Mouse (Mus musculus) limb, embryonic 12.5 days (tissue): Measurements from ENCODE around the gene Tlr12. TPM values are rescaled to one million over a fixed set of nuclear protein-coding genes. Genes with fewer than 3 reads are reported as not detected.
A peak's percentile ranks its signal among the peaks of the same experiment; 100 is the strongest.
"Not testable (repeated sequence)": the region's sequence is repeated elsewhere in the genome, so short reads cannot be mapped to it uniquely, and the experiment has no call there.

Source experiments
- ATAC-seq: fragments of 200-750 bp; cut with Nextera tagmentation; 2 replicates; pipeline ENCODE4 v1.8.0; 2017; ENCODE audit warnings: low read depth, moderate TSS enrichment; ENCODE audit not compliant: insufficient number of reproducible peaks, insufficient read depth, low FRiP score, low TSS enrichment
- H3K27ac ChIP-seq: fragments of 300-500 bp; sonication (generic); 2 replicates; pipeline ENCODE4 v1.5.1; 2016; ENCODE audit warnings: mild to moderate bottlenecking, moderate library complexity
- H3K27me3 ChIP-seq: fragments of 300-500 bp; sonication (generic); 2 replicates; pipeline ENCODE4 v1.6.1; 2016; ENCODE audit warnings: mild to moderate bottlenecking, moderate library complexity
- H3K36me3 ChIP-seq: fragments of 300-500 bp; sonication (generic); 2 replicates; pipeline ENCODE4 v1.6.1; 2016; ENCODE audit warnings: mild to moderate bottlenecking, moderate library complexity
- H3K4me1 ChIP-seq: fragments of 300-500 bp; sonication (generic); replicated peaks from 2 replicates; pipeline ENCODE4 v1.6.1; 2016
- H3K4me2 ChIP-seq: fragments of 300-500 bp; sonication (generic); 2 replicates; pipeline ENCODE4 v1.6.1; 2016; ENCODE audit warnings: mild to moderate bottlenecking, moderate library complexity
- H3K4me3 ChIP-seq: fragments of 300-500 bp; sonication (generic); replicated peaks from 2 replicates; pipeline ENCODE4 v1.5.1; 2016; ENCODE audit warnings: mild to moderate bottlenecking
- H3K9ac ChIP-seq: fragments of 300-500 bp; sonication (generic); replicated peaks from 2 replicates; pipeline ENCODE4 v1.6.1; 2016; ENCODE audit warnings: mild to moderate bottlenecking, moderate library complexity
- H3K9me3 ChIP-seq: fragments of 300-500 bp; sonication (generic); 2 replicates; pipeline ENCODE4 v1.6.1; 2016; ENCODE audit warnings: mild to moderate bottlenecking, moderate library complexity
- WGBS: fragments of 180-500 bp; shearing (Covaris S2); methylation state at CpG from one replicate; pipeline ENCODE4 v1.1.7; 2016; 5-methylcytosine and 5-hydroxymethylcytosine counted together
- polyA plus RNA-seq: library from polyadenylated mRNA; unstranded; fragments of >200 nt; fragmentation: Nextera tagmentation; extraction: Ambion mirVana; gene quantifications from 2 replicates; pipeline ENCODE4 v1.2.1, GENCODE M21; 2016

Tlr12 gene
- polyA plus RNA-seq, 1 experiment from 2014 or later: 1.2 TPM

DNA sequence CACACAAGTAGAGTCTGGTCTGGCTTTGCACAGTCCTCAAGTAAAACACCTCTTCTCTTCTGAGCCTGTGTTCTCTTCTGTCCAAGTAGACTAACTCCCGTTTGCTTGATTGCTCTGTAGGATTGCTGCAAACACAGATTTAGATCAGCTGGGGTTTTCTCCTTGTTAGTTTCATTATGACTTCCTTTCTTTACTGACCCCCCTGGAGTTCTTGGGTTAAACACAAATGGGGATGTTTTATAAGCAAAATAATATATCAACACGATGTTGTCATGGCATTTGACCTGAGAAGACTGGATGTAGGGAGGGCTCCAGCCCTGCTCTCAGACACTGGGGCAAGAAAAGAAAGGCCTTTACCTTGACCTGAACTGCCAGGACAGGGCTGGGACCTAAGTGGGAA lies 544 bp upstream of the Tlr12 start:
- H3K36me3 ChIP-seq: no peaks in the 10 kb centered on the region
- no peaks in the 10 kb centered on the region; the same call in 1 of the 2 replicates for H3K9me3 ChIP-seq
- peaks cover 24% of the 10 kb centered on the region for H3K4me1 ChIP-seq
- no peak overlapping the region for H3K4me2 ChIP-seq
- H3K4me3 ChIP-seq: no peak overlapping the region
- no peak for ATAC-seq
- no peak overlapping the region for H3K9ac ChIP-seq
- H3K27ac ChIP-seq: peak overlapping the region; percentile 71
- 23% methylated on average over 2 of the region's 2 CpGs for WGBS
- H3K27me3 ChIP-seq: peaks cover 6% of the 10 kb centered on the region

GRCm38 (mm10) chr4:128617363-128618120 lies 877 bp downstream of the Tlr12 start:
- H3K27ac ChIP-seq: no peak overlapping the region; the same call in 1 of the 2 replicates
- H3K36me3 ChIP-seq: no peaks in the 10 kb centered on the region
- H3K27me3 ChIP-seq: peaks cover 6% of the 10 kb centered on the region
- no peak overlapping the region for H3K4me3 ChIP-seq
- peaks cover 24% of the 10 kb centered on the region for H3K4me1 ChIP-seq
- WGBS: 77% methylated on average over 17 of the region's 17 CpGs
- H3K9ac ChIP-seq: no peak overlapping the region
- no peak overlapping the region for H3K4me2 ChIP-seq
- H3K9me3 ChIP-seq: no peaks in the 10 kb centered on the region
- no peak for ATAC-seq

DNA sequence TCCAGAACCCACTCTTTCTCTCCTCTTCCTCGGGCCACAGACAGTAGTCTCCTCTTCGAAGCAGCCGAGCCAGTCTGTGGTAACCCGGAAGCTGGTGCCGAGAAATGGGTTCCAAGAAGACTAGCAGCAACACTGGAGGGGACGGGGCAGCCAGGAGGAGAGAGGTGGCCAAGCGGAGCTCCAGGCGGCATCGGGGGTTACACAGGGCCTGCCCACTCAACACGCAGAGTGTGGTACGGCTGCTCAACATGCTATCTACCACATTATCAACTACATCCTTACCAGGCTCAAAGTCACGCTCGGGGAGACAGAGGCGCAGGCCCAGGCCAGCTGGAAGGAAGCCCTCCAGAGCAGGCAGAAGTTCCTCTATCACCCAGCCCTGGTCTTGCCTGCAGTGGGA lies 2.7 kb downstream of the Tlr12 start:
- Histone ChIP-seq H3K36me3 (no peaks in the 10 kb centered on the region), H3K9ac (no peak overlapping the region), H3K4me1 (peaks cover 25% of the 10 kb centered on the region), H3K9me3 (no peaks in the 10 kb centered on the region), H3K27me3 (peaks cover 6% of the 10 kb centered on the region), H3K4me2 (no peak overlapping the region), H3K27ac (no peak overlapping the region), H3K4me3 (no peak overlapping the region)
- ATAC-seq: no peak
- 88% methylated on average over 14 of the region's 14 CpGs for WGBS

GRCm38 (mm10) chr4:128613326-128613725 lies 5.1 kb downstream of the Tlr12 start:
- H3K4me1 ChIP-seq: peaks cover 18% of the 10 kb centered on the region
- WGBS: 20% methylated on average over 8 of the region's 8 CpGs
- no peak overlapping the region for H3K9ac ChIP-seq
- no peak overlapping the region for H3K4me3 ChIP-seq
- no peaks in the 10 kb centered on the region for H3K9me3 ChIP-seq
- H3K27ac ChIP-seq: no peak overlapping the region
- peaks cover 6% of the 10 kb centered on the region for H3K27me3 ChIP-seq
- no peak for ATAC-seq
- H3K4me2 ChIP-seq: no peak overlapping the region
- H3K36me3 ChIP-seq: no peaks in the 10 kb centered on the region

GRCm38 (mm10) chr4:128611726-128612125 lies 6.7 kb downstream of the Tlr12 start:
- not testable (repeated sequence) for ATAC-seq, H3K4me2 ChIP-seq, H3K4me3 ChIP-seq, H3K9me3 ChIP-seq, H3K9ac ChIP-seq, H3K27ac ChIP-seq, H3K36me3 ChIP-seq, H3K27me3 ChIP-seq
- H3K4me1 ChIP-seq: peaks cover 12% of the 10 kb centered on the region
- 85% methylated on average over 3 of the region's 3 CpGs for WGBS

DNA sequence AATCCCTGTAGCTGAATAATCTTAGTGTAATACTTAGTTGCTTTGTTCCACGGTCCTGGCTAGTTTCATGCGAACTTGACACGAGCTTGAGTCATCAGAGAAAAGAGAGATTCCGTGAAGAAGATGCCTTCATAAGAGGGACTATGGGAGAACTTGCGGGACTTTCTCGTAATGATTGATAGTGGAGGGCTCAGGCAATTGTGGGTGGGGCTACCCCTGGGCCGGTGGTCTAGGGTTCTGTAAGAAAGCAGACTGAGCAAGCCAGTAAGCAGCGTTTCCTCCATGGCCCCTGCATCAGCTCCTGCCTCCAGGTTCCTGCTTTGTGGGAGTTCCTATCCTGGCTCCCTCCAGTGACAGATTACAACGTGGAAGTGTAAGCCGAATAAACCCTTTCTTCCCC lies 7.7 kb downstream of the Tlr12 start:
- 29% methylated on average over 10 of the region's 10 CpGs for WGBS
- Histone ChIP-seq H3K4me1 (peaks cover 12% of the 10 kb centered on the region), H3K4me3 (peak overlapping the region; percentile 68), H3K9ac (no peak overlapping the region), H3K9me3 (no peaks in the 10 kb centered on the region), H3K27ac (no peak overlapping the region), H3K27me3 (no peaks in the 10 kb centered on the region; the same call in 1 of the 2 replicates), H3K36me3 (0 out of 2 replicates have a peak, but pooled peaks cover 1% of the 10 kb centered on the region), H3K4me2 (peak overlapping the region; percentile 73)
- no peak for ATAC-seq

DNA sequence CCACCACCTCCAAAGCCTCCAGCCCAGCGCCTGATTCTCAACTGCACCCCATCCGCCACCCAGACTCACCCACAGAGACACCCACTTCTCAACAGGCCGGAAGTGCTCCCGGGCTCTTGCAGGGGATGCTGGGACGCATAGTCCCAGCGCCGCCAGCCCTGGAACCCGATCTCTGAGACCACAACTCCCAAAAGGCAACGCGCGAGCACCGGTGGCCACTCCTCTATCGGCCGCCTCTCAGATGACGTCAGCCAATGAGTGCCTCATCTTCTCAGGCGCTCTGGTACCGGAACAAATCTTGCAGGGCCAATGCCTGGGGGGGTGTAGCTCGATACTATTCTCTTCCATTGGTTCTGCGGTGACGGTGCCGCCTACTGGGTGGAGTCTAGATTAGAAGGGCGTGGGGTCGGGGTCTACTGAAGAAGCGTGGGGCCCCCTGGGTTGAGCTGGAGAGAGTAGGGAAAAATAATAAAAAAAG lies 8.5 kb downstream of the Tlr12 start, which contains the start of gene Zscan20:
Gene Zscan20 (minus strand): TSS at position 174 of the 478 bp plus-strand sequence.
- H3K27me3 ChIP-seq: no peaks in the 10 kb centered on the region; the same call in 1 of the 2 replicates
- H3K4me1 ChIP-seq: peaks cover 12% of the 10 kb centered on the region
- 0 out of 2 replicates have a peak, but pooled peaks cover 2% of the 10 kb centered on the region for H3K36me3 ChIP-seq
- under 1% methylated on average over 23 of the region's 24 CpGs for WGBS
- peak within 1 kb of the TSS; percentile 56; the same call in 1 of the 2 replicates for H3K27ac ChIP-seq
- ATAC-seq: peak; percentile 95
- H3K4me3 ChIP-seq: peak within 1 kb of the TSS; percentile 68
- H3K9me3 ChIP-seq: no peaks in the 10 kb centered on the region
- peak within 1 kb of the TSS; percentile 73 for H3K4me2 ChIP-seq
- peak within 1 kb of the TSS; percentile 79 for H3K9ac ChIP-seq

DNA sequence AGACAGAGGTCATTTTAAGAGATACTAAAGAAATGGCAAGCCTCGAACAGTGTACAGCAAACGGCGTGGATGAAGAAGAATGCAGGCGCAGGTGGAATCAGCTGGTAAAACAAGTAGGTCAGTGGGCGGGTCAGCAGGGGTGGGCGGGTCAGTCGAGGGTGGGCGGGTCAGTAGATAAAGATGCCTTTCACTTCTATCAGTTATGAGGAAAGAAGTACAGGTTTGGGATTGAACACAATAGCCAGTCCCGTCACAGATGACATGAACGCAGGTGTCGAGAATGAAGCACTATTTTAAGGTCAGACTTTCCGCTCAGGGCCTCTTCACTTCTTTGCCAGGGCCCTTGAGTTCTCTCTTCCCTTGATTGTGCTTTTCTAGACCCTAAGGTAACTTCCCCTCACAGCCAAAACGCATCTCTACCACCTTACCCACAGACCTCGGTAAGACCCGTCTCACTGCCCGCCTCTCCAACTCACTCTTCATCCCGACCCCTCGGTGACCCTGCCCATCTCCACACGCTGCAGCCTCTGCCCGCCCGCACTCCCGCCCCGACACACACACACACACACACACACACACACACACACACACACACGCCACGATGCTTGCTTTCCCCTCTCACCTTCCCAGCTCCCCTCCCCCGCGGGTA lies 9.0 kb downstream of the Tlr12 start:
- Histone ChIP-seq H3K27me3 (no peaks in the 10 kb centered on the region; the same call in 1 of the 2 replicates), H3K9ac (peak overlapping the region; percentile 79), H3K4me3 (peak overlapping the region; percentile 68), H3K9me3 (no peaks in the 10 kb centered on the region), H3K4me2 (peak overlapping the region; percentile 73), H3K4me1 (peaks cover 12% of the 10 kb centered on the region), H3K36me3 (peaks cover 5% of the 10 kb centered on the region), H3K27ac (peak overlapping the region; percentile 56; the same call in 1 of the 2 replicates)
- WGBS: 12% methylated on average over 25 of the region's 27 CpGs
- no peak; the same call in 1 of the 2 replicates for ATAC-seq

DNA sequence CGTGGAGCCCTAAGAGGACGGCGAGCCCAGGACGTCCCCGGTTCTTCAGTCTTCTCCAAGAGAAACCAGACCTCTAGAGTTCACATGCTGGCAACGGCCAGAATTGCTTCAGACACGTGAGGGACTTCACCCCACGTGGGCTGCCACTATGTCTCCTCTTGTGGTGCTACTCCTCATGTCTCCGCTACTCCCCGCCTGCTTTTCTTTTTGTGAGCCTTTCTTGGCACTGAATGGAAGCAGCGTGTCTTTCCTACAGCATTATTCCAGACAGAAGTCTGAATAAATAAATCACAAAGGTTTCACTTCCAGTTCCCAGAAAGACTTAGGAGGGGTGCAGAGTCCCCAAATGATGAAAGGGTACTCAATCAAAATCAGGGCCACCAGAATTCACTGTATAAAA lies 10.8 kb downstream of the Tlr12 start:
- no peak overlapping the region for H3K27ac ChIP-seq
- H3K4me3 ChIP-seq: no peak overlapping the region
- ATAC-seq: no peak
- H3K36me3 ChIP-seq: peaks cover 22% of the 10 kb centered on the region
- peaks cover 12% of the 10 kb centered on the region for H3K4me1 ChIP-seq
- no peaks in the 10 kb centered on the region for H3K9me3 ChIP-seq
- no peak overlapping the region for H3K4me2 ChIP-seq
- 94% methylated on average over 11 of the region's 11 CpGs for WGBS
- H3K27me3 ChIP-seq: no peaks in the 10 kb centered on the region
- H3K9ac ChIP-seq: no peak overlapping the region

DNA sequence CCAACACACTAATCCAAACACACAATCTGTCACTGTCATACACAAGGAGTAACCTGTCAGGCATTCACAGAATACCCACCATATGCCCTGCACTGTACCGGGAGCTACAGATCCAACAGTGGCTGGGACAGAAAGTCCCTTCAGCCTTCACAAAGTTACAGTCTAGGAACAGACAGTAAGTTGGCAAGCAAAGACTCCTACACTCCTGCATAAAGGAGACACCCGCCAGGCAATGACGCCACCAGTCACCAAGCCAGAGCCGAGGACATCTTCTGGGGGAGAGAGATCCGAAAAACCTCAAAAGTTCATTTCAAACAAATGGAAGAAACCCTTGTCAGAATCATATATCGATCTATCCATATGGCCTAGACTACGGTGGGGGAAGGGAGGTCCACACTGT lies 11.8 kb downstream of the Tlr12 start:
- H3K9me3 ChIP-seq: no peaks in the 10 kb centered on the region
- WGBS: 96% methylated on average over 7 of the region's 7 CpGs
- H3K36me3 ChIP-seq: peaks cover 33% of the 10 kb centered on the region
- H3K9ac ChIP-seq: no peak overlapping the region
- H3K27ac ChIP-seq: no peak overlapping the region
- H3K27me3 ChIP-seq: no peaks in the 10 kb centered on the region
- H3K4me3 ChIP-seq: no peak overlapping the region
- ATAC-seq: no peak
- H3K4me2 ChIP-seq: no peak overlapping the region
- peaks cover 12% of the 10 kb centered on the region for H3K4me1 ChIP-seq

DNA sequence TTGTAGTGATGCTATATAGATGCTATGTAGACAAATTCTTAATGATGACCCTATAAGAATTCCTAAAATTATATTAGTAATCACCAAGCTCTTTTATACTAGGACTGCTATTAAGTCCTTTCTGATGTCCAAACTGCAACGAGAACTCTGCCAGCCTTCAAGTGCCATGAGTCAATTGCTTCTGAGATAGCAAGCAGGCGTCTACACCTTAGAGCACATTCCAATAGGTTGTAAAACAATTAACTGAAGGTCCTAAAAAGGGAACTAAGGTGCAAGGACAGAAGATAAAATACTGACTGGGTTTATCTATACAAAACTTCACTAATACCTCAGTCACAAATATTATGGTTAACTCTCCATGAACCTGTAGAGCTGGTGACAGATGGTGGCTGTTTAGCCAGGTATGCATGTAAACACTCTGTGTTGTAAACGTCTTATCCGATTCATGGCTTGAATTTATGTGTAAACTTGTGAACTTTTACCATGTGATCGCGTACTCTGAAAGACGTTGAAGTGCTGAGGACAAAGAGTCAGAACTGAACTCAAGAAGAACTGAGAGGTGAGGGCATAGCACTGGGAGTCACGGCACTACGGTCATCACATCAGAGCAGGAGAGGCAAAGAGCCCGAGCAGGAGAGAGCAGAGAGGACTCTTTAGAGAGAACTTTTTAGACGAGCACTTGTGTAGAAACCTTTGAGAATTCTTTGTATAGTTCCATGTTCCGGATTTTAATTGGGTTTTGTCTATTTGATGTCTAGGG lies 20.4 kb downstream of the Tlr12 start:
- WGBS: 51% methylated on average over 12 of the region's 12 CpGs
- Histone ChIP-seq H3K27me3 (no peaks in the 10 kb centered on the region), H3K36me3 (peaks cover 39% of the 10 kb centered on the region), H3K9me3 (no peaks in the 10 kb centered on the region), H3K27ac (no peak overlapping the region), H3K4me2 (no peak overlapping the region), H3K4me3 (no peak overlapping the region), H3K9ac (no peak overlapping the region), H3K4me1 (no peaks in the 10 kb centered on the region)
- ATAC-seq: no peak
